Mouse (Mus musculus): ENCODE measurements around the gene Hspa1a. TPM values are rescaled to one million over a fixed set of nuclear protein-coding genes. Genes with fewer than 3 reads are reported as not detected.
"Not testable (repeated sequence)": the region's sequence is repeated elsewhere in the genome, so short reads cannot be mapped to it uniquely, and the experiment has no call there.

The Hspa1a gene
- polyA plus RNA-seq, 1 experiment from 2014 or later: 1.9 TPM

- H3K4me1 ChIP-seq (ENCODE audit: control insufficient read depth, insufficient read depth, low read length): peaks cover 10% of the 10 kb centered on the region
- ATAC-seq (ENCODE audit: insufficient read depth, low FRiP score, low TSS enrichment) (no peak), DNase-seq (ENCODE audit: low spot score) (no peak)
- whole genome bisulfite sequencing: 91% methylated on average over 27 of the region's 27 CpGs
- no peak overlapping the region for H3K27ac ChIP-seq (ENCODE audit: low read depth, low read length)
- no peaks in the 10 kb centered on the region for H3K36me3 ChIP-seq (ENCODE audit: control insufficient read depth, insufficient read depth, low read length)
- no peak overlapping the region for H3K9ac ChIP-seq (ENCODE audit: low read length)
- H3K4me2 ChIP-seq (ENCODE audit: low read depth): no peak overlapping the region
- no peak overlapping the region for H3K4me3 ChIP-seq (ENCODE audit: low read depth, low read length)
- H3K27me3 ChIP-seq (ENCODE audit: control insufficient read depth, insufficient read depth, low read length): no peaks in the 10 kb centered on the region
- no peaks in the 10 kb centered on the region for H3K9me3 ChIP-seq (ENCODE audit: control insufficient read depth, low read length)
These were observed 6.3 kb upstream of the Hspa1a start for GRCm38 (mm10) chr17:34978239-34978638.

GRCm38 (mm10) chr17:34977000-34977399 is 5.0 kb upstream of the Hspa1a start:
- Histone ChIP-seq H3K4me1 (ENCODE audit: control insufficient read depth, insufficient read depth, low read length) (peaks cover 3% of the 10 kb centered on the region), H3K36me3 (ENCODE audit: control insufficient read depth, insufficient read depth, low read length) (no peaks in the 10 kb centered on the region), H3K9ac (ENCODE audit: low read length) (no peak overlapping the region), H3K4me3 (ENCODE audit: low read depth, low read length) (no peak overlapping the region), H3K27ac (ENCODE audit: low read depth, low read length) (no peak overlapping the region), H3K4me2 (ENCODE audit: low read depth) (no peak overlapping the region), H3K9me3 (ENCODE audit: control insufficient read depth, low read length) (no peaks in the 10 kb centered on the region), H3K27me3 (ENCODE audit: control insufficient read depth, insufficient read depth, low read length) (no peaks in the 10 kb centered on the region)
- WGBS: 94% methylated on average over 20 of the region's 20 CpGs
- ATAC-seq (ENCODE audit: insufficient read depth, low FRiP score, low TSS enrichment) (no peak), DNase-seq (ENCODE audit: low spot score) (no peak)

GRCm38 (mm10) chr17:34975581-34976492 is 3.9 kb upstream of the Hspa1a start:
- H3K36me3 ChIP-seq (ENCODE audit: control insufficient read depth, insufficient read depth, low read length): no peaks in the 10 kb centered on the region
- H3K9me3 ChIP-seq (ENCODE audit: control insufficient read depth, low read length): no peaks in the 10 kb centered on the region
- H3K27ac ChIP-seq (ENCODE audit: low read depth, low read length): no peak overlapping the region
- WGBS: 81% methylated on average over 3 of the region's 3 CpGs
- no peak for ATAC-seq (ENCODE audit: insufficient read depth, low FRiP score, low TSS enrichment)
- no peaks in the 10 kb centered on the region for H3K27me3 ChIP-seq (ENCODE audit: control insufficient read depth, insufficient read depth, low read length)
- peaks cover 1% of the 10 kb centered on the region for H3K4me1 ChIP-seq (ENCODE audit: control insufficient read depth, insufficient read depth, low read length)
- DNase-seq (ENCODE audit: low spot score): no peak
- no peak overlapping the region for H3K9ac ChIP-seq (ENCODE audit: low read length)
- no peak overlapping the region for H3K4me3 ChIP-seq (ENCODE audit: low read depth, low read length)
- no peak overlapping the region for H3K4me2 ChIP-seq (ENCODE audit: low read depth)

GRCm38 (mm10) chr17:34971694-34972068 is 275 bp downstream of the Hspa1a start:
- not testable (repeated sequence) for H3K9me3 ChIP-seq (ENCODE audit: control insufficient read depth, low read length); H3K4me1 ChIP-seq (ENCODE audit: control insufficient read depth, insufficient read depth, low read length); H3K27ac ChIP-seq (ENCODE audit: low read depth, low read length); H3K36me3 ChIP-seq (ENCODE audit: control insufficient read depth, insufficient read depth, low read length); H3K9ac ChIP-seq (ENCODE audit: low read length); DNase-seq (ENCODE audit: low spot score)
- H3K4me2 ChIP-seq (ENCODE audit: low read depth): peak overlapping the region; percentile 69
- H3K4me3 ChIP-seq (ENCODE audit: low read depth, low read length): peak overlapping the region; percentile 25; the same call in 1 of the 2 replicates
- ATAC-seq (ENCODE audit: insufficient read depth, low FRiP score, low TSS enrichment): peak; percentile 43; the same call in 1 of the 2 replicates
- H3K27me3 ChIP-seq (ENCODE audit: control insufficient read depth, insufficient read depth, low read length): peaks cover 21% of the 10 kb centered on the region
- WGBS: 0% methylated on average over 6 of the region's 43 CpGs

- not testable (repeated sequence) for H3K27ac ChIP-seq (ENCODE audit: low read depth, low read length); H3K9ac ChIP-seq (ENCODE audit: low read length); DNase-seq (ENCODE audit: low spot score); H3K4me1 ChIP-seq (ENCODE audit: control insufficient read depth, insufficient read depth, low read length); H3K9me3 ChIP-seq (ENCODE audit: control insufficient read depth, low read length); ATAC-seq (ENCODE audit: insufficient read depth, low FRiP score, low TSS enrichment); H3K4me3 ChIP-seq (ENCODE audit: low read depth, low read length); H3K4me2 ChIP-seq (ENCODE audit: low read depth); H3K36me3 ChIP-seq (ENCODE audit: control insufficient read depth, insufficient read depth, low read length)
- peaks cover 21% of the 10 kb centered on the region for H3K27me3 ChIP-seq (ENCODE audit: control insufficient read depth, insufficient read depth, low read length)
- WGBS: 23% methylated on average over 7 of the region's 37 CpGs
These were observed 1.1 kb downstream of the Hspa1a start for GRCm38 (mm10) chr17:34970850-34971249.

GRCm38 (mm10) chr17:34969822-34970221 is 2.1 kb downstream of the Hspa1a start, which contains the start of gene Gm20481:
Gene Gm20481 (plus strand): TSS chr17:34969912.
- H3K27me3 ChIP-seq (ENCODE audit: control insufficient read depth, insufficient read depth, low read length): peaks cover 21% of the 10 kb centered on the region
- H3K9ac ChIP-seq (ENCODE audit: low read length); H3K4me2 ChIP-seq (ENCODE audit: low read depth); H3K4me3 ChIP-seq (ENCODE audit: low read depth, low read length); H3K27ac ChIP-seq (ENCODE audit: low read depth, low read length); H3K36me3 ChIP-seq (ENCODE audit: control insufficient read depth, insufficient read depth, low read length); H3K9me3 ChIP-seq (ENCODE audit: control insufficient read depth, low read length); ATAC-seq (ENCODE audit: insufficient read depth, low FRiP score, low TSS enrichment); H3K4me1 ChIP-seq (ENCODE audit: control insufficient read depth, insufficient read depth, low read length); DNase-seq (ENCODE audit: low spot score): not testable (repeated sequence)
- 67% methylated on average over 7 of the region's 11 CpGs for WGBS

- no peaks in the 10 kb centered on the region for H3K9me3 ChIP-seq (ENCODE audit: control insufficient read depth, low read length)
- no peaks in the 10 kb centered on the region for H3K36me3 ChIP-seq (ENCODE audit: control insufficient read depth, insufficient read depth, low read length)
- no peak overlapping the region for H3K27ac ChIP-seq (ENCODE audit: low read depth, low read length)
- ATAC-seq (ENCODE audit: insufficient read depth, low FRiP score, low TSS enrichment) (no peak), DNase-seq (ENCODE audit: low spot score) (no peak)
- no peak overlapping the region for H3K4me3 ChIP-seq (ENCODE audit: low read depth, low read length)
- H3K27me3 ChIP-seq (ENCODE audit: control insufficient read depth, insufficient read depth, low read length): peaks cover 21% of the 10 kb centered on the region
- H3K4me1 ChIP-seq (ENCODE audit: control insufficient read depth, insufficient read depth, low read length): no peaks in the 10 kb centered on the region
- WGBS: 74% methylated on average over 5 of the region's 5 CpGs
- H3K9ac ChIP-seq (ENCODE audit: low read length): no peak overlapping the region
- no peak overlapping the region for H3K4me2 ChIP-seq (ENCODE audit: low read depth)
These were observed 6.3 kb downstream of the Hspa1a start for GRCm38 (mm10) chr17:34965627-34966026.

GRCm38 (mm10) chr17:34964640-34965049 is 7.3 kb downstream of the Hspa1a start:
- Histone ChIP-seq H3K4me1 (ENCODE audit: control insufficient read depth, insufficient read depth, low read length) (peaks cover 3% of the 10 kb centered on the region; the same call in 1 of the 2 replicates), H3K36me3 (ENCODE audit: control insufficient read depth, insufficient read depth, low read length) (no peaks in the 10 kb centered on the region), H3K4me2 (ENCODE audit: low read depth) (no peak overlapping the region), H3K27me3 (ENCODE audit: control insufficient read depth, insufficient read depth, low read length) (peaks cover 23% of the 10 kb centered on the region), H3K4me3 (ENCODE audit: low read depth, low read length) (no peak overlapping the region), H3K9ac (ENCODE audit: low read length) (peak overlapping the region; percentile 22; the same call in 1 of the 2 replicates), H3K9me3 (ENCODE audit: control insufficient read depth, low read length) (no peaks in the 10 kb centered on the region), H3K27ac (ENCODE audit: low read depth, low read length) (no peak overlapping the region)
- DNase-seq (ENCODE audit: low spot score) (no peak), ATAC-seq (ENCODE audit: insufficient read depth, low FRiP score, low TSS enrichment) (no peak)
- 29% methylated on average over 1 of the region's 1 CpGs for WGBS

GRCm38 (mm10) chr17:34962841-34963240 is 9.1 kb downstream of the Hspa1a start:
- Histone ChIP-seq H3K4me3 (ENCODE audit: low read depth, low read length) (no peak overlapping the region), H3K4me1 (ENCODE audit: control insufficient read depth, insufficient read depth, low read length) (peaks cover 3% of the 10 kb centered on the region; the same call in 1 of the 2 replicates), H3K4me2 (ENCODE audit: low read depth) (no peak overlapping the region), H3K27me3 (ENCODE audit: control insufficient read depth, insufficient read depth, low read length) (peaks cover 5% of the 10 kb centered on the region), H3K27ac (ENCODE audit: low read depth, low read length) (no peak overlapping the region), H3K9me3 (ENCODE audit: control insufficient read depth, low read length) (no peaks in the 10 kb centered on the region), H3K9ac (ENCODE audit: low read length) (no peak overlapping the region), H3K36me3 (ENCODE audit: control insufficient read depth, insufficient read depth, low read length) (no peaks in the 10 kb centered on the region)
- whole genome bisulfite sequencing: 57% methylated on average over 1 of the region's 1 CpGs
- no peak for DNase-seq (ENCODE audit: low spot score)
- no peak for ATAC-seq (ENCODE audit: insufficient read depth, low FRiP score, low TSS enrichment)

Data from neural tube, embryonic 11.5 days (tissue).